Mouse (Mus musculus) embryonic facial prominence, embryonic 13.5 days (tissue): ENCODE measurements around the gene Add3. TPM values are rescaled to one million over a fixed set of nuclear protein-coding genes. Genes with fewer than 3 reads are reported as not detected.

Experiments
- ATAC-seq: fragments of 200-750 bp; cut with Nextera tagmentation; 2 replicates; pipeline ENCODE4 v1.8.0; 2017; ENCODE audit warnings: low read depth; ENCODE audit not compliant: insufficient number of reproducible peaks, insufficient read depth, low FRiP score, low TSS enrichment
- H3K27ac ChIP-seq: fragments of 300-500 bp; sonication (generic); 2 replicates; pipeline ENCODE4 v1.5.1; 2015; ENCODE audit warnings: moderate library complexity, mild to moderate bottlenecking, inconsistent platforms
- H3K27me3 ChIP-seq: fragments of 300-500 bp; sonication (generic); 2 replicates; pipeline ENCODE4 v1.6.1; 2015; ENCODE audit warnings: mild to moderate bottlenecking, inconsistent platforms
- H3K36me3 ChIP-seq: fragments of 300-500 bp; sonication (generic); 2 replicates; pipeline ENCODE4 v1.6.1; 2015; ENCODE audit warnings: mild to moderate bottlenecking, inconsistent platforms
- H3K4me1 ChIP-seq: fragments of 300-500 bp; sonication (generic); 2 replicates; pipeline ENCODE4 v1.6.1; 2015; ENCODE audit warnings: inconsistent platforms
- H3K4me2 ChIP-seq: fragments of 300-500 bp; sonication (generic); 2 replicates; pipeline ENCODE4 v1.6.1; 2015; ENCODE audit warnings: moderate library complexity, mild to moderate bottlenecking, inconsistent platforms
- H3K4me3 ChIP-seq: fragments of 300-500 bp; sonication (generic); 2 replicates; pipeline ENCODE4 v1.5.1; 2015; ENCODE audit warnings: mild to moderate bottlenecking, inconsistent platforms
- H3K9ac ChIP-seq: fragments of 300-500 bp; sonication (generic); 2 replicates; pipeline ENCODE4 v1.6.1; 2015; ENCODE audit warnings: mild to moderate bottlenecking, inconsistent platforms
- H3K9me3 ChIP-seq: fragments of 300-500 bp; sonication (generic); 2 replicates; pipeline ENCODE4 v1.6.1; 2016; ENCODE audit warnings: inconsistent platforms
- WGBS: fragments of 180-500 bp; shearing (Covaris S2); methylation state at CpG from one replicate; pipeline ENCODE4 v1.1.7; 2015; ENCODE audit warnings: mixed read lengths; 5-methylcytosine and 5-hydroxymethylcytosine counted together
- polyA plus RNA-seq: library from polyadenylated mRNA; unstranded; fragments of >200 nt; fragmentation: Nextera tagmentation; extraction: Ambion mirVana; gene quantifications from 2 replicates; pipeline ENCODE4 v1.2.1, GENCODE M21; 2015

Add3 gene
- polyA plus RNA-seq, 1 experiment from 2014 or later: 73.8 TPM

GRCm38 (mm10) chr19:53296331-53297254, 156.3 kb downstream of the Add3 start:
- H3K27me3 ChIP-seq: no peaks in the 10 kb centered on the region
- H3K4me2 ChIP-seq: no peak overlapping the region
- H3K4me1 ChIP-seq: no peaks in the 10 kb centered on the region
- no peak overlapping the region for H3K9ac ChIP-seq
- no peak for ATAC-seq
- no peaks in the 10 kb centered on the region for H3K9me3 ChIP-seq
- H3K27ac ChIP-seq: no peak overlapping the region
- H3K36me3 ChIP-seq: no peaks in the 10 kb centered on the region
- no peak overlapping the region for H3K4me3 ChIP-seq
- WGBS: 72% methylated on average over 23 of the region's 23 CpGs

Other genes starting within 250 kb of the Add3 start
- gene Xpnpep1, start 100.2 kb upstream of the Add3 start, polyA plus RNA-seq: 134 and 146 TPM in 2 replicates
- 26.5 and 40.3 TPM in 2 replicates for gene Mxi1, start 170.1 kb downstream of the Add3 start, polyA plus RNA-seq
- not detected in 2 replicates for gene Gm10197, start 231.3 kb downstream of the Add3 start, polyA plus RNA-seq